Mouse (Mus musculus) brown adipose tissue, adult 24 weeks (tissue): ENCODE measurements around the gene Fam193b. TPM values are rescaled to one million over a fixed set of nuclear protein-coding genes. Genes with fewer than 3 reads are reported as not detected.
"Not testable (repeated sequence)": the region's sequence is repeated elsewhere in the genome, so short reads cannot be mapped to it uniquely, and the experiment has no call there.

Experiments
- H3K27ac ChIP-seq: fragments of 200-500 bp; replicated peaks from 2 replicates; pipeline ENCODE4 v1.5.1; 2012; ENCODE audit warnings: low read depth, mild to moderate bottlenecking, low read length
- H3K4me1 ChIP-seq: fragments of 200-500 bp; 2 replicates; pipeline ENCODE4 v1.6.1; 2012; ENCODE audit warnings: low read length, mixed read lengths; ENCODE audit not compliant: control insufficient read depth, insufficient read depth, insufficient read length
- H3K4me3 ChIP-seq: fragments of 200-500 bp; 2 replicates; pipeline ENCODE4 v1.5.1; 2012; ENCODE audit warnings: low read depth, mild to moderate bottlenecking, low read length, moderate library complexity; ENCODE audit not compliant: insufficient read depth
- polyA plus RNA-seq: library from polyadenylated mRNA; stranded (reverse); fragments of >200 nt; gene quantifications from 2 replicates; pipeline ENCODE4 v1.2.4, GENCODE M21; 2012; ENCODE audit not compliant: missing spikeins, insufficient read depth, insufficient read length

The Fam193b gene
- polyA plus RNA-seq, 1 experiment = 4.4 TPM

DNA sequence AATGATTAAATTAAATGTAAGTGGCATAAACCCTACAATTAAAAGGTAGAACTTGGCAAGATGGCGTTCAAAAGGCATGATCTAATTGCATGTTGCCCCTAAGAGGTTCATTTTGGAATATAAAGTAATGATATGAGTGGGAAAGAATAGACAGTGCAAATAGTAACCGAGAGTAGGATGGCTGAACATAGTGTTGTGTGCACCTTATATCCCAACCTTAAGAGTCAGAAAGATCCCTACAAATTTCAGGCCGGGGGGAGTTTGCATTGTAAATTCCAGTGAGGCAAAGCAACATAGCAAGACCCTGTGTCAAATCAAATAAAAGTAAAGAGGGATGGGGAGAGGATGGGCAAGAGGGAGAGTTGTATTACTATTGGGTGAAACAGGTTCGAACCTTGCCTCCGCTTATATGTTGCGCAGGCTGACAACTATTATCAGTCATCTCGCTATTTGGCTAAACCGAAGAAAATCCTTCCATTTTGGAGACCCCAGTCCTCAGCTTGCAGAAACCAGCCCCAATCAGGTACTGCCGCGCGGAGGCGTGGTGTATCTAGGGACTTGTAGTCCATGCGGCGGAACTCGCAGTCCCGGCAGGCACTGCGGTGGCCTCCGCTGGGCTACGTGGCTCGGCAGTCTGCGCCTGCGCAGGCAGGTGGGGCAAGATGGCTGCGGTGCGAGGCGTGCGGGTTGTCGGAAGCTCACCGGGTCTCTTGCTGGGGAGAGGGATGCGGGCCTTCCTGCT lies 21.8 kb upstream of the Fam193b start:
- H3K4me1 ChIP-seq = no peaks in the 10 kb centered on the region
- H3K4me3 ChIP-seq = peak overlapping the region; percentile 75
- H3K27ac ChIP-seq = no peak overlapping the region; the same call in 1 of the 2 replicates

DNA sequence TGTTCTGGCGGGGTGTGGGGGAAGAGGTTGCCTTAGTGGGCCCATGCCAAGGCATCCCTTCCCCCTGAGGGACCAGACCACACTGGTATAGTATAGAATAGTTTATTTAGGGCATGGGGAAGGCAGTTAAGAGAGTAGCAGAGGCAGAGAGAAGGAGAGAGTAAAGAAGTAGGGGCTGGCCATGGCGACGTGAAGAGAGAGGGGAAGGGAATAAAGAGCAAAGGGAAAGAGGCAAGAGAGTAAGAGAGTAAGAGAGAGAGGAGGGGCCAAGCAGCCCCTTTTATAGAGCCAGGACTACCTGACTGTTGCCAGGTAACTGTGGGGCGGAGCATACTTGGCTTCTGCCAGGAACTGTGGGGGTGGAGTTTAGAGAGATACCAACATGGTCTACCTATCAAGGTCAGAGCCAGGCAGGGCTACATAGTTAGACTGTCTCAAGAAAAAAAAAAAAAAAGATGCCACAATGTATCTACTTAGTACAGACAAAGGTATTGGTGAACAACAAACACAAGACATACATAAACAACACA lies 21.1 kb upstream of the Fam193b start:
- Histone ChIP-seq H3K27ac (no peak overlapping the region), H3K4me1 (no peaks in the 10 kb centered on the region), H3K4me3 (no peak overlapping the region)

DNA sequence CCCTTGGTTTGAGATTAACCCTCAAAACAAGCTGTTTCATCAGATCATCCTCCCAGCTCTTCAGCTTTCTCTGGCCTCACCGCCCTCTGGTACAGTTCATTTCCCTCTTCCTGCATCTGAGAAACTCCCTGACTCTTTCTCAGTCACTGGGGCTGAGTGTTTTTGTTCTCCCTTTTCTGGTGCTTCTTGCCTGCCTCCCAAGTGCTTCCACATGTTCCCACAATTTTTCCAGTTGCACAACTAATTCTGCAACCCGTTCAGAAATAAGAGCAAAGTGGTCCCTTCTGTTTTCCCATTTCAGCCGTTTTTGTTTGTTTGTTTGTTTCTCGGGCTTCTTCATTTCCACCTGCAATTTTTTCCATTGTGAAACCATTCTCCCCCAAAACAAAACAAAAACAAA lies 7.2 kb upstream of the Fam193b start:
- H3K27ac ChIP-seq = no peak overlapping the region
- H3K4me1 ChIP-seq = no peaks in the 10 kb centered on the region
- H3K4me3 ChIP-seq = no peak overlapping the region

DNA sequence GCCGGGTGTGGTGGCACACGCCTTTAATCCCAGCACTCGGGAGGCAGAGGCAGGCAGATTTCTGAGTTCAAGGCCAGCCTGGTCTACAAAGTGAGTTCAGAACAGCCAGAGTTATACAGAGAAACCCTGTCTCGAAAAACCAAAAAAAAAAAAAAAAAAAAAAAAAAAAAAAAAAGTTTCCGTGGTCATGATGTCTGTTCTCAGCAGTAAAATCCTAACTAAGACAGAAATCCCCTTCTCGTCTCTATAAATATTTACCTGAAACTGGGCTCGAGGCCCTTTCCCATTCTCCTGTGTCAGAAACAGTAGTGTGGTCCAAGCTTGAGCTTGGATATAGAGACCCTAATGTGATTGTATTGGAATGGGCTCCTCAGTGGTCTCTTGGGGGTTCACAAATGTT lies 6.0 kb upstream of the Fam193b start:
- not testable (repeated sequence) for H3K27ac ChIP-seq, H3K4me1 ChIP-seq, H3K4me3 ChIP-seq

DNA sequence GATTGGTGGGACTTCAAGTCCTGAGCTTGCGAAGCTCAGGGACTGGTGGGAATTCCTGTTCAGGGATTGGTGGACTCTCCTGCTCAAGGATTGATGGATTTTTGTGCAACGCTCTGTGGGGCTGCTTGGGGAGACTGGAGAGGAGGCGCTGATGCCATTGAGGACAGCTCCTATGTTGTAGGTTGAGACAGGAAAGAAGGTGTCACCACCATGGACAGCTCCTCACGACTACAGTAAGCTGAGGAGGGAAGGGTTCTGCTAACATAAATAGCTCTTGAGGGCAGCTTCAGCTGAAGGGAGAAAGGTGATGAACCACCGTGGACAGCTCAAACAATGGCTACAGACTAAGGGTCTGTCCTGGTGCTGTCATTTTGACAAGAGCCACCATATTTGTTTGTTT lies 5.0 kb upstream of the Fam193b start:
- no peak overlapping the region for H3K27ac ChIP-seq
- H3K4me1 ChIP-seq = no peaks in the 10 kb centered on the region
- no peak overlapping the region for H3K4me3 ChIP-seq

DNA sequence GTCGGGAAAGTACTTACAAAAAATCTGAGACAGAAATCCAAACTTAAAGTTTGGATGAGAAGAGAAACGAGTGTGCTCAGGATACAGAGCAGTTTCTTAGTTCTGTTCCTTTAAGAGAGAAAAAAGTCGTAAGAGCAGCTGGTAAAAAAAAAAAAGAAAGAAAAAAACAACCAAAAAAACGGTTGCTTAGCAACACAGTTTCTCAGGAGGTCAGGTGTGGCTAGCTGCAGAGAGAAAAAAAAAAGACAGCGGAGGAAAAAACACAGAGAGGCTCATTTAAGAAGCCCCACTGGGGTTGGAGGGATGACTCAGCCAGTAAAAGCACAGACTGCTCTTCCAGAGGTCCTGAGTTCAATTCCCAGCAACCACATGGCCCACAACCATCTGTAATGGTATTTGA lies 3.4 kb upstream of the Fam193b start:
- Histone ChIP-seq H3K27ac (no peak overlapping the region), H3K4me1 (peaks cover 4% of the 10 kb centered on the region; the same call in 1 of the 2 replicates), H3K4me3 (no peak overlapping the region)

DNA sequence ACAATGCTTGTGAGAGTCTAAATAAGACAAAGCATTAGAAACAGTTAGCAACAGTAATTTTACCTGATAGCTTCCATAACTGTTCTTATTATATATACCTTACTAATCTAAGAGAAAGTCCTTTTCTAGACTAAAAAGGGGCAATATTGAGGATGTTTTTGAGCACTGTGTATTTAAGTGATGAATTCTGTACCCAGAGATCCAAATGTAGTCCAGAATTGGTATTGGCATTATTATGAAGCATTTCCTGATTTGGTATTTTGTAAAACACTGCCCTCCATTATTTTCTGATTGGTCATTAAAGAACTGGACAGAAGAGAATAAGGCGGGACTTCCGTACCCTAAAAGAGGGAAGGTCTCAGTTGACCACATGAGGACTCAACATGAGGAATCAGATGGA lies 2.5 kb upstream of the Fam193b start, which contains the start of gene Tmed9:
Gene Tmed9 (plus strand): TSS at position 301 of the 400 bp plus-strand sequence.
- Histone ChIP-seq H3K4me1 (peaks cover 4% of the 10 kb centered on the region; the same call in 1 of the 2 replicates), H3K4me3 (no peak within 1 kb of the TSS), H3K27ac (no peak within 1 kb of the TSS)

DNA sequence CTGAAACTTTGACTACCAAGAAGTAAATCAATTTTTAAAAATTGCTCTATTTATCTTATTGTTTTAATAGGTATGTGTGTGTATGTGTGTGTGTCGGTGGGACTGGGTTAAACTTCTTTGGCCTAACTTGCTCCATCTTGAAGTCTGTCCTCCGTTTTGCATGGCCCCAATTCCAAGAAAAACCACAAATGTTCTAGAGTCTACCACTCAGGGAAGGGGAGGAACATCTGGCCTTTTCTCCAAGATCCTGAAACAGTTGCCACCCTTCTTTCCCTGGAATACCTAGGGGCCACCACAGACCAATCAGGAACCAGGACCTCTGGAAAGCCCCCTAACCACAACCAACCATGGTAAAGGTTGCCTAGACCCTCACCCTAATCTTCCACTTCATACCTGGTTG lies 1.1 kb upstream of the Fam193b start:
- no peak overlapping the region for H3K4me3 ChIP-seq
- H3K27ac ChIP-seq = no peak overlapping the region
- H3K4me1 ChIP-seq = peaks cover 8% of the 10 kb centered on the region

DNA sequence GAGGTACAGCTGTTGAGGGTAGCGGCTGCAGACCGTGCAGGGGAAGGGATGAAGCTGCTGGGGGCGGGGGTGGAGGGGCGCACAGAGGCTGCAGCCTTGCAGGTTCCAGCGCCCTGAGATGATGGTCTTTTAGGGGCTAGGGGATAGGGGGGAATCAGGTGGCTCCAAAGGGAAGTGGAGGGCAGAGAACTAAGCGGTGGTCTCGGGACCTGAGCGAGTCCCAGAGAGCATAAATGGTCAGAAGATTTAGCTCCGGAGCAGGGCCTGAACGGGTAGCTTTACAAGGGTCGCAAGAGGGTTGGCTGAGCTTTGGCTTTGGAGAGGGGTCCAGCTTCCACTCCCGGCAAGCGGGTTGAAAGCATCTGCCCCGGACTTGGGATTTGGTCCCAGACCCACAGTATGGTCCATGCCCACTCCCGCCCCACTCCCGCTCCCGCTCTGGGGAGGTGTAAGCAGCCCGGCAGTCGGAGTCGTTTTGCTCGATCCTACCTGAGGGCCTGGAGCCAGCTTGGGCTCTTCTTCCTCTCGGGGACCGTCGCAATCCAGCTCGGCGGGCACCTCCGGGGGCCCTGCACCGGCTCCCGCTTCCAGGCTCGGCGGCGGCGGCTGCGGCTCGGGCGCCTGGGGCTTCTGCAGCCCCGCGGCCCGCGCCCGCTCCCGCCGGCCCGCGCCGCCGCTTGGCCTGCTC lies 490 bp downstream of the Fam193b start:
- peaks cover 9% of the 10 kb centered on the region for H3K4me1 ChIP-seq
- no peak overlapping the region for H3K27ac ChIP-seq

DNA sequence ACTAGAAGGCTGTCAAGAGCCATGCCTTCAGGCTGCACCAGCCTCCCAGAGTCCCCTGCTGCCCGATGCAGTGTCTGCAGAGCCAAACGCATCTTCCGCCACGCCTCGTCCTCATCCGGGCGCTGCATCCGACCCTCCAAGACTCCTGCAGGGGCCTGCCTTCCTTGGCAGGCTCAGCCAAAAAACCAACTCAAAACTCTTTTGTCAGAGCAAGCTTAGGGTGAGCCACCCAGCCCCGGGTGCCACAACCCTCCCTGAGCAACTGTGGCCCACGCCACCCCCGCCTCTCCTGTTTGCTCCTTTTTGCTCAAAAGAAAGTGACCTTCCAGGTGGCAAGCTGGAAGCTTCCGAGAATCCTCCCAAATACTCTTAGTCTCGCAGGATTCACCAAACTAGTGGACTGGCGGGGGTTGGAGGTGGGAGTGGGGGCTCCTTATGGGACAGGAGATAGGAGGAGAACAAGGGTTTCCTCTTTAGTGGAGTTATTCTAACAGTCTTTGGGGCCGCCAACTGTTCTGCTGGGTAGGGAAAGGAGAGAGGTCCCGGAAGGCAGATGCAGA lies 1.1 kb downstream of the Fam193b start:
- H3K4me3 ChIP-seq = peak overlapping the region; percentile 94
- no peak overlapping the region for H3K27ac ChIP-seq
- peaks cover 9% of the 10 kb centered on the region for H3K4me1 ChIP-seq

More for the DNA sequence above, 490 bp downstream of the Fam193b start:
- peak overlapping the region; percentile 94 for H3K4me3 ChIP-seq

DNA sequence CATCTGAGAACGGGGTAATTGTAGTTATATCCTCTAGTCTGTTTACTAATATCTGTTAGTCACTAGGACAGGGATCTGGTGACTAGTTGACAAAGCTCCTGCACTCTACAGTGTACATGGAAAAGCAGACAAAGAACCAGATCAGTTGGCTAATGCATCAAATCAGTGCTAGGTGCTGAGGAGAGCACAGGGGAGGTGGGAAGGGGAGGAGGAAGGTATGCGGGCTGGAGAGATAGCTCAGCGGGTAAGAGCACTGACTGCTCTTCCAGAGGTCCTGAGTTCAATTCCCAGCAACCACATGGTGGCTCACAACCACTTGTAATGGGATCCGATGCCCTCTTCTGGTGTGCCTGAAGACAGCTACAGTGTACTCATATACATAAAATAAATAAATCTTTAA lies 2.4 kb downstream of the Fam193b start:
- not testable (repeated sequence) for H3K4me1 ChIP-seq, H3K27ac ChIP-seq, H3K4me3 ChIP-seq

DNA sequence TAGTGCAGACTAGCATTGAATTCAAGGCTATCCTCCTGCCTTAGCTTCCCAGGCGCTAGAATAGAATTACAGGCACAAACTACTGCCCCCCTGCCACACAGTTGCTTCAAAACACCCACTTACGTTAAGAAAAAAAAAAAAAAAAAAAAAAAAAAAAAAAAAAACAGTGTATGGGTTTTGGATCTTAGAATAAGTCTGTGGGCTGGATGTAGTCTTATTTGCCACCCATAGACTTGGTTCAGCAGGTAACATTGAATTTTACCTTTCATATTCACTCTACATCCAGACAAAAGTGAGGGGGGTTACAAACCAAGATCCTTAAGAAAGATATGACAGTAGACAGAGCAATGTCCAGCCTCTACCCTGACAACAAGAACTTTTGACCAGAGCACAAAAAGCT lies 3.0 kb downstream of the Fam193b start:
- Histone ChIP-seq H3K4me3 (no peak overlapping the region), H3K27ac (no peak overlapping the region), H3K4me1 (peaks cover 9% of the 10 kb centered on the region)

DNA sequence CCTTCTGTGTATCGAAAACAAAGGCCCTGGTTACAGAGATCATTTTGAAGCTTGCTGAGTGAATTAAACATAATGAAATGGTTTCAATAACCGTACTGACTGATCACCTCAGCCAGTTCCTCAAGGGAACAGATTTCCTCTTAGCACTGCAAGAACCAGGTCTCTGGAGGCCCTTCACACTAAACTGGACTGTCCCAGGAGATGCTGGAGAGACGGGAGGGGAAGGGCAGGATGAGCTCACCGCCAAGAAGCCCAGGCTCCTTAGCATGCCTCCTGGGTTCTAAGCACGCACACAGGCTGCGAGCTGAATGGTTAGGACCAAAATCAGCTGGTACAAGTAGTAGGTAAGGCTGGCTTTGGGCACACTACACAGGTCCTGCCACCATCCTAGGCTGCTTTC lies 3.9 kb downstream of the Fam193b start:
- no peak overlapping the region for H3K27ac ChIP-seq

DNA sequence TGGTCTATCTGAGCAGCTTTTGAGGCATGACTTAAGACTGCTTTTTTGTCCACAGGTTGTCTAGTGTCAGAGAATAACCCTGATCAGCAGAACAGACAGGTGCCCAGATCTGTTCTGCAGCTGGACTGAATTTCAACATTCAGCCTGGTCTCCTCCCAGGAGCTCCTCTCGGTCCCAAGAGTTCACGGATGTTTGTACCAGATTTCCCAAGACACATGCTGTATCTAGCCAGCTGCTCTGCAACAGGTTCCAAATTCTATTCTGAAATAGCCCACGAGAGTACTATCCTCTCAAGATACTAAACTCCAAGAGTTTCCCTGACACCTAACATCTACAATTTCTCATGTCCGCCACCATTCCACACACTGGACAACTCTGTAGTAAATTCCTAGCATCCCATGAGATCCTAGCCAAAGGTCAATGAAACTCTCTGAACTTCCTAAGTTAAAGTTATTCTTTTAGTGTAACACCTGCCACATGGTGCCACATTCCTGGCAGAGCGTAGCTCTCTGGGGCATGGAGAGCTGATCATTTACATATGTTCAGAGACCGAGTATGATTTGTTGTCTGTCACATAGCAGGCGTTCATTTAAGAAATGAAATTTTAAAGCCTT lies 7.5 kb downstream of the Fam193b start:
- H3K4me1 ChIP-seq = peaks cover 5% of the 10 kb centered on the region
- H3K4me3 ChIP-seq = no peak overlapping the region
- H3K27ac ChIP-seq = no peak overlapping the region

More for the DNA sequence above, 3.9 kb downstream of the Fam193b start:
- H3K4me1 ChIP-seq = peaks cover 9% of the 10 kb centered on the region
- no peak overlapping the region for H3K4me3 ChIP-seq

DNA sequence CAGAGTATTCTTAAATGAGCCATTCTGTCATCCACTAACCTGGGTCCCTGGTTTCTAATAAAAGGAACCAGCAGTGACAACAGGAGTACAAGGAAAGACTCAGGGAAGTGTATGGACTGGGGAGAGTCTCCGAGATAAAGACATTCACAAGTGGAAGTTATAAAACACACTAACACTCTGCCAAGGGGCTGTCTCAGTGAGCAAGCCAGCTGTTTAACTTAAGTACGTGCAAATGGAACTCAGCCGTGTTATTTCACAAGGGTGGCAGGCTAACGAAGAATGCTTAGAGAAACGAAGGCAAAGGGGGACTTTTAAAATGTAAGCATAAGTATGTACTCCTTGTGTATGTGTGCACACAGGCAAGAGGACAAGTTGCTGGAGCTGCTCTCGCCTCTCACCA lies 13.4 kb downstream of the Fam193b start:
- Histone ChIP-seq H3K4me1 (no peaks in the 10 kb centered on the region), H3K27ac (no peak overlapping the region), H3K4me3 (no peak overlapping the region)
